In the genomic region with DNA sequence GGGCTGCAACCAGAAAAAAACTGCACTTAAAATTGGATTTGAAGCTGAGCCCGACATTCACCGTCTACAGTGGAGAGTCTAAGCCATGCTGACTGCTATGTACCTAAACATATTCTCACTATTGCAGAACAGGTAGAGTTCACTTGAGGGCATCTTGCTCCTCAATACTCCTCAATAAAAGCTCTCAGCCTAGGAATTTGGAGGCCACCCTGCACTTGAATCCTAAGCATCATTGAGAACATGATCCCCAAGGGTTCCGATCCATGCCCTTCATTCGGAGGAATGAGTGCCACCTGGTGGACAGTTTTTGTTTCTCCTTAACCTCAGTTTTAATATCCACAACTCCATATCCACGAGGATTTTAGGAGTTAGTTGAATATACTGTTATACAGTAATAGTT, we compare ENCODE assay signal across 8 mouse cellular contexts. TPM values are rescaled to one million over a fixed set of nuclear protein-coding genes. Genes with fewer than 3 reads are reported as not detected.
DNase-seq lines count a peak whose midpoint lies in the region; ATAC-seq and TF ChIP-seq lines count a peak whose summit lies in the region.

No protein-coding gene starts in this region.

- no peak overlapping the region for H3K4me3 ChIP-seq in forebrain, embryonic 11.5 days (ENCODE audit: low read depth, low read length)
- H3K4me3 ChIP-seq in forebrain, embryonic 10.5 days = no peak overlapping the region
- no peak overlapping the region for H3K4me3 ChIP-seq in embryonic facial prominence, embryonic 15.5 days (replicated peaks)
- no peak overlapping the region for H3K4me3 ChIP-seq in kidney, postnatal 0 days (replicated peaks; ENCODE audit: low read depth, low read length)

- no peaks in the 10 kb centered on the region for H3K9me3 ChIP-seq in forebrain, embryonic 11.5 days (ENCODE audit: control insufficient read depth, low read length)
- H3K9me3 ChIP-seq in forebrain, embryonic 10.5 days = peaks cover 5% of the 10 kb centered on the region; the same call in 1 of the 2 replicates
- no peaks in the 10 kb centered on the region for H3K9me3 ChIP-seq in embryonic facial prominence, embryonic 15.5 days (replicated peaks)
- no peaks in the 10 kb centered on the region for H3K9me3 ChIP-seq in kidney, postnatal 0 days (replicated peaks; ENCODE audit: low read length)

- H3K36me3 ChIP-seq in forebrain, embryonic 11.5 days (ENCODE audit: control insufficient read depth, insufficient read depth, low read length) = no peaks in the 10 kb centered on the region
- no peaks in the 10 kb centered on the region for H3K36me3 ChIP-seq in forebrain, embryonic 10.5 days (replicated peaks)
- no peaks in the 10 kb centered on the region for H3K36me3 ChIP-seq in embryonic facial prominence, embryonic 15.5 days
- no peaks in the 10 kb centered on the region for H3K36me3 ChIP-seq in kidney, postnatal 0 days (ENCODE audit: insufficient read depth, low read length)
- H3K36me3 ChIP-seq in splenic B cell, adult 2 months (ENCODE audit: control insufficient read depth, insufficient read depth, low read length, poor library complexity, severe bottlenecking) = no peaks in the 10 kb centered on the region

- no peak overlapping the region for H3K27ac ChIP-seq in forebrain, embryonic 11.5 days (ENCODE audit: low read depth, low read length)
- no peak overlapping the region for H3K27ac ChIP-seq in forebrain, embryonic 10.5 days
- H3K27ac ChIP-seq in embryonic facial prominence, embryonic 15.5 days (replicated peaks) = no peak overlapping the region
- no peak overlapping the region for H3K27ac ChIP-seq in kidney, postnatal 0 days

- no peaks in the 10 kb centered on the region for H3K27me3 ChIP-seq in forebrain, embryonic 11.5 days (ENCODE audit: control insufficient read depth, insufficient read depth, low read length)
- no peaks in the 10 kb centered on the region for H3K27me3 ChIP-seq in forebrain, embryonic 10.5 days (ENCODE audit: poor library complexity, severe bottlenecking)
- no peaks in the 10 kb centered on the region for H3K27me3 ChIP-seq in embryonic facial prominence, embryonic 15.5 days
- no peaks in the 10 kb centered on the region for H3K27me3 ChIP-seq in kidney, postnatal 0 days (ENCODE audit: insufficient read depth, low read length)
- no peaks in the 10 kb centered on the region for H3K27me3 ChIP-seq in splenic B cell, adult 2 months (ENCODE audit: control insufficient read depth, insufficient read depth, low read length, poor library complexity, severe bottlenecking)

- 44% methylated on average over 5 of the region's 5 CpGs for WGBS in forebrain, embryonic 11.5 days
- 48% methylated on average over 5 of the region's 5 CpGs for WGBS in forebrain, embryonic 10.5 days
- 39% methylated on average over 5 of the region's 5 CpGs for WGBS in embryonic facial prominence, embryonic 15.5 days
- whole genome bisulfite sequencing in kidney, postnatal 0 days = 44% methylated on average over 5 of the region's 5 CpGs

- TF ChIP-seq CTCF in kidney, postnatal 0 days (IDR thresholded peaks at IDR 0.05; ENCODE audit: low read depth) = peak; percentile 90

- H3K9ac ChIP-seq in forebrain, embryonic 11.5 days (ENCODE audit: low read length) = no peak overlapping the region
- no peak overlapping the region for H3K9ac ChIP-seq in embryonic facial prominence, embryonic 15.5 days
- no peak overlapping the region for H3K9ac ChIP-seq in kidney, postnatal 0 days (ENCODE audit: low read depth, low read length)

- DNase-seq in forebrain, embryonic 11.5 days (ENCODE audit: low spot score) = peak; percentile 59
- DNase-seq in forebrain, embryonic 10.5 days (ENCODE audit: extremely low spot score, low spot score) = no peak
- DNase-seq in urinary bladder, postnatal 25 days (ENCODE audit: low spot score) = peak; percentile 45
- DNase-seq in urinary bladder, postnatal 10 days (ENCODE audit: low spot score) = no peak
- DNase-seq in kidney, postnatal 0 days (ENCODE audit: low spot score) = peak; percentile 86
- DNase-seq in lung, postnatal 25 days (ENCODE audit: low spot score) = peak; percentile 73
- peak; percentile 71 for DNase-seq in splenic B cell, adult 2 months (ENCODE audit: low read depth, low spot score)

- H3K4me1 ChIP-seq in forebrain, embryonic 11.5 days (replicated peaks; ENCODE audit: control insufficient read depth, insufficient read depth, low read length) = no peaks in the 10 kb centered on the region
- no peaks in the 10 kb centered on the region for H3K4me1 ChIP-seq in forebrain, embryonic 10.5 days
- H3K4me1 ChIP-seq in embryonic facial prominence, embryonic 15.5 days = no peaks in the 10 kb centered on the region
- H3K4me1 ChIP-seq in kidney, postnatal 0 days (replicated peaks; ENCODE audit: insufficient read depth, low read length) = no peaks in the 10 kb centered on the region

- ATAC-seq in forebrain, embryonic 11.5 days (replicated peaks; ENCODE audit: low FRiP score) = peak; percentile 39; the same call in 1 of the 2 replicates
- ATAC-seq in embryonic facial prominence, embryonic 15.5 days (ENCODE audit: insufficient number of reproducible peaks, low FRiP score, low TSS enrichment, low read depth) = 0 out of 2 replicates have a peak, but pooled peaks have one; percentile 24
- ATAC-seq in kidney, postnatal 0 days (replicated peaks; ENCODE audit: low FRiP score, low read depth) = no peak

- no peak overlapping the region for H3K4me2 ChIP-seq in forebrain, embryonic 11.5 days (ENCODE audit: low read depth, low read length, severe bottlenecking)
- no peak overlapping the region for H3K4me2 ChIP-seq in embryonic facial prominence, embryonic 15.5 days (replicated peaks)
- no peak overlapping the region for H3K4me2 ChIP-seq in kidney, postnatal 0 days (ENCODE audit: low read length)

RNA-seq across cellular contexts. Expression of a gene that starts 28.9 kb away (rescaled TPM):
- polyA plus RNA-seq in forebrain, embryonic 11.5 days (2014; fragmentation: Nextera tagmentation; extraction: Ambion mirVana) = 109 and 117 TPM in 2 replicates
- 77.5 and 82.0 TPM in 2 replicates for polyA plus RNA-seq in forebrain, embryonic 10.5 days (2016; fragmentation: Nextera tagmentation; extraction: Ambion mirVana)
- 76.2 and 77.9 TPM in 2 replicates for polyA plus RNA-seq in embryonic facial prominence, embryonic 15.5 days (2015; fragmentation: Nextera tagmentation; extraction: Ambion mirVana)
- polyA plus RNA-seq in kidney, postnatal 0 days (2015; fragmentation: Nextera tagmentation; extraction: Ambion mirVana) = 58.0 and 67.0 TPM in 2 replicates

RNA-seq across cellular contexts. Expression of a gene that starts 42.2 kb away (rescaled TPM):
- 12.0 and 12.4 TPM in 2 replicates for polyA plus RNA-seq in forebrain, embryonic 11.5 days (2014; fragmentation: Nextera tagmentation; extraction: Ambion mirVana)
- polyA plus RNA-seq in forebrain, embryonic 10.5 days (2016; fragmentation: Nextera tagmentation; extraction: Ambion mirVana) = 8.4 and 9.8 TPM in 2 replicates
- polyA plus RNA-seq in embryonic facial prominence, embryonic 15.5 days (2015; fragmentation: Nextera tagmentation; extraction: Ambion mirVana) = 1.00 and 1.0 TPM in 2 replicates
- 1.0 and 1.4 TPM in 2 replicates for polyA plus RNA-seq in kidney, postnatal 0 days (2015; fragmentation: Nextera tagmentation; extraction: Ambion mirVana)

Comparison
In these comparisons a context has a peak if more than half of its experiments do, and no peak if none do; other contexts are left out.
1. DNase-seq: peak in forebrain, embryonic 11.5 days (single experiment), urinary bladder, postnatal 25 days (single experiment), kidney, postnatal 0 days (single experiment), lung, postnatal 25 days (single experiment) and splenic B cell, adult 2 months (single experiment); none in forebrain, embryonic 10.5 days (single experiment) and urinary bladder, postnatal 10 days (single experiment).